Mouse (Mus musculus): ENCODE measurements around the gene Hnrnpul1. TPM values are rescaled to one million over a fixed set of nuclear protein-coding genes. Genes with fewer than 3 reads are reported as not detected.

The Hnrnpul1 gene
- total and polyA plus RNA-seq, 2 experiments from 2014 or later, result 47.8 to 126 TPM

- H3K9ac ChIP-seq (replicated peaks; ENCODE audit: low read length, poor library complexity, severe bottlenecking), result no peak overlapping the region
- H3K27ac ChIP-seq (ENCODE audit: low read depth, low read length), result no peak overlapping the region
- no peak for TF ChIP-seq CTCF (IDR thresholded peaks at IDR 0.05)
- DNase-seq (ENCODE audit: low spot score) (no peak), ATAC-seq (ENCODE audit: low FRiP score) (no peak)
- 0 out of 2 replicates have a peak, but pooled peaks cover 6% of the 10 kb centered on the region for H3K4me1 ChIP-seq (ENCODE audit: insufficient read depth, low read length)
- no peaks in the 10 kb centered on the region for H3K9me3 ChIP-seq (ENCODE audit: low read length)
- H3K4me2 ChIP-seq (ENCODE audit: low read depth, low read length, poor library complexity, severe bottlenecking), result no peak overlapping the region
- no peaks in the 10 kb centered on the region for H3K36me3 ChIP-seq (ENCODE audit: insufficient read depth, low read length)
- no peaks in the 10 kb centered on the region; the same call in 1 of the 2 replicates for H3K27me3 ChIP-seq (ENCODE audit: insufficient read depth, low read length)
- no peak overlapping the region for H3K4me3 ChIP-seq (ENCODE audit: low read depth, low read length)
- WGBS, result 73% methylated on average over 8 of the region's 8 CpGs
These were observed 29.2 kb upstream of the Hnrnpul1 start for GRCm38 (mm10) chr7:25783746-25784145.

- no peaks in the 10 kb centered on the region for H3K36me3 ChIP-seq (ENCODE audit: insufficient read depth, low read length)
- H3K9me3 ChIP-seq (ENCODE audit: low read length), result no peaks in the 10 kb centered on the region
- no peak for TF ChIP-seq CTCF (IDR thresholded peaks at IDR 0.05)
- H3K4me2 ChIP-seq (ENCODE audit: low read depth, low read length, poor library complexity, severe bottlenecking), result no peak overlapping the region
- no peak overlapping the region for H3K27ac ChIP-seq (ENCODE audit: low read depth, low read length)
- ATAC-seq (ENCODE audit: low FRiP score), result no peak
- 0 out of 2 replicates have a peak, but pooled peaks cover 6% of the 10 kb centered on the region for H3K4me1 ChIP-seq (ENCODE audit: insufficient read depth, low read length)
- no peak overlapping the region for H3K9ac ChIP-seq (replicated peaks; ENCODE audit: low read length, poor library complexity, severe bottlenecking)
- no peak overlapping the region for H3K4me3 ChIP-seq (ENCODE audit: low read depth, low read length)
- no peak for DNase-seq (ENCODE audit: low spot score)
- no peaks in the 10 kb centered on the region for H3K27me3 ChIP-seq (ENCODE audit: insufficient read depth, low read length)
- WGBS, result 83% methylated on average over 6 of the region's 6 CpGs
These were observed 28.2 kb upstream of the Hnrnpul1 start for GRCm38 (mm10) chr7:25782744-25783143.

- H3K4me1 ChIP-seq (ENCODE audit: insufficient read depth, low read length), result 0 out of 2 replicates have a peak, but pooled peaks cover 6% of the 10 kb centered on the region
- no peaks in the 10 kb centered on the region for H3K9me3 ChIP-seq (ENCODE audit: low read length)
- 58% methylated on average over 11 of the region's 11 CpGs for WGBS
- H3K27me3 ChIP-seq (ENCODE audit: insufficient read depth, low read length), result no peaks in the 10 kb centered on the region
- H3K27ac ChIP-seq (ENCODE audit: low read depth, low read length), result 0 out of 2 replicates have a peak overlapping the region, but pooled peaks have one; percentile 32
- ATAC-seq (ENCODE audit: low FRiP score) (peak; percentile 51), DNase-seq (ENCODE audit: low spot score) (no peak)
- peak overlapping the region; percentile 71 for H3K4me2 ChIP-seq (ENCODE audit: low read depth, low read length, poor library complexity, severe bottlenecking)
- 0 out of 2 replicates have a peak overlapping the region, but pooled peaks have one; percentile 62 for H3K9ac ChIP-seq (replicated peaks; ENCODE audit: low read length, poor library complexity, severe bottlenecking)
- TF ChIP-seq CTCF (IDR thresholded peaks at IDR 0.05), result no peak
- peak overlapping the region; percentile 35 for H3K4me3 ChIP-seq (ENCODE audit: low read depth, low read length)
- no peaks in the 10 kb centered on the region for H3K36me3 ChIP-seq (ENCODE audit: insufficient read depth, low read length)
These were observed 27.5 kb upstream of the Hnrnpul1 start for GRCm38 (mm10) chr7:25781937-25782610.

GRCm38 (mm10) chr7:25781321-25781936 lies 26.9 kb upstream of the Hnrnpul1 start:
- Histone ChIP-seq H3K9me3 (ENCODE audit: low read length) (no peaks in the 10 kb centered on the region), H3K27me3 (ENCODE audit: insufficient read depth, low read length) (no peaks in the 10 kb centered on the region), H3K4me3 (ENCODE audit: low read depth, low read length) (peak overlapping the region; percentile 35), H3K4me1 (ENCODE audit: insufficient read depth, low read length) (0 out of 2 replicates have a peak, but pooled peaks cover 6% of the 10 kb centered on the region), H3K4me2 (ENCODE audit: low read depth, low read length, poor library complexity, severe bottlenecking) (peak overlapping the region; percentile 71), H3K27ac (ENCODE audit: low read depth, low read length) (0 out of 2 replicates have a peak overlapping the region, but pooled peaks have one; percentile 32), H3K36me3 (ENCODE audit: insufficient read depth, low read length) (no peaks in the 10 kb centered on the region), H3K9ac (replicated peaks; ENCODE audit: low read length, poor library complexity, severe bottlenecking) (peak overlapping the region; percentile 62; the same call in 1 of the 2 replicates)
- no peak for TF ChIP-seq CTCF (IDR thresholded peaks at IDR 0.05)
- ATAC-seq (ENCODE audit: low FRiP score), result peak; percentile 65
- 9% methylated on average over 30 of the region's 33 CpGs for WGBS
- DNase-seq (ENCODE audit: low spot score), result no peak

- Histone ChIP-seq H3K4me2 (ENCODE audit: low read depth, low read length, poor library complexity, severe bottlenecking) (no peak overlapping the region), H3K9me3 (ENCODE audit: low read length) (no peaks in the 10 kb centered on the region), H3K4me1 (ENCODE audit: insufficient read depth, low read length) (0 out of 2 replicates have a peak, but pooled peaks cover 6% of the 10 kb centered on the region), H3K4me3 (ENCODE audit: low read depth, low read length) (no peak overlapping the region), H3K36me3 (ENCODE audit: insufficient read depth, low read length) (no peaks in the 10 kb centered on the region), H3K27ac (ENCODE audit: low read depth, low read length) (no peak overlapping the region), H3K9ac (replicated peaks; ENCODE audit: low read length, poor library complexity, severe bottlenecking) (no peak overlapping the region), H3K27me3 (ENCODE audit: insufficient read depth, low read length) (no peaks in the 10 kb centered on the region)
- ATAC-seq (ENCODE audit: low FRiP score), result no peak
- no peak for DNase-seq (ENCODE audit: low spot score)
- TF ChIP-seq CTCF (IDR thresholded peaks at IDR 0.05), result no peak
- 24% methylated on average over 4 of the region's 4 CpGs for WGBS
These were observed 26.2 kb upstream of the Hnrnpul1 start for GRCm38 (mm10) chr7:25780753-25781152.

GRCm38 (mm10) chr7:25780021-25780420 lies 25.5 kb upstream of the Hnrnpul1 start:
- no peak overlapping the region for H3K4me2 ChIP-seq (ENCODE audit: low read depth, low read length, poor library complexity, severe bottlenecking)
- 94% methylated on average over 5 of the region's 5 CpGs for WGBS
- 0 out of 2 replicates have a peak, but pooled peaks cover 6% of the 10 kb centered on the region for H3K4me1 ChIP-seq (ENCODE audit: insufficient read depth, low read length)
- no peak overlapping the region for H3K4me3 ChIP-seq (ENCODE audit: low read depth, low read length)
- H3K27ac ChIP-seq (ENCODE audit: low read depth, low read length), result no peak overlapping the region
- no peaks in the 10 kb centered on the region for H3K36me3 ChIP-seq (ENCODE audit: insufficient read depth, low read length)
- ATAC-seq (ENCODE audit: low FRiP score), result no peak
- no peak for TF ChIP-seq CTCF (IDR thresholded peaks at IDR 0.05)
- no peaks in the 10 kb centered on the region for H3K27me3 ChIP-seq (ENCODE audit: insufficient read depth, low read length)
- H3K9ac ChIP-seq (replicated peaks; ENCODE audit: low read length, poor library complexity, severe bottlenecking), result no peak overlapping the region
- H3K9me3 ChIP-seq (ENCODE audit: low read length), result no peaks in the 10 kb centered on the region
- no peak for DNase-seq (ENCODE audit: low spot score)
